Mouse (Mus musculus): ENCODE measurements around the gene Krt1.

Krt1 gene

GRCm38 (mm10) chr15:101850694-101851093, at the start of gene Krt1:
TSS of gene Krt1 (minus strand) at chr15:101850794.
- no peak for DNase-seq (ENCODE audit: low spot score in 2 of 2)

- DNase-seq (ENCODE audit: low spot score in 2 of 2): no peak
Measured at GRCm38 (mm10) chr15:101895216-101895615, 44.6 kb upstream of the Krt1 start.

GRCm38 (mm10) chr15:101892820-101893219, 42.2 kb upstream of the Krt1 start, which contains the start of gene Krt76:
TSS of gene Krt76 (minus strand) at chr15:101892920.
- no peak for DNase-seq (ENCODE audit: low spot score in 2 of 2)

- DNase-seq (ENCODE audit: low spot score in 2 of 2): no peak
Measured at GRCm38 (mm10) chr15:101879776-101880175, 29.2 kb upstream of the Krt1 start.

GRCm38 (mm10) chr15:101878041-101878440, 27.4 kb upstream of the Krt1 start:
- DNase-seq (ENCODE audit: low spot score in 2 of 2): no peak

GRCm38 (mm10) chr15:101874383-101874782, 23.8 kb upstream of the Krt1 start:
- DNase-seq (ENCODE audit: low spot score in 2 of 2): no peak

- DNase-seq (ENCODE audit: low spot score in 2 of 2): no peak
Measured at GRCm38 (mm10) chr15:101873231-101873630, 22.6 kb upstream of the Krt1 start.

GRCm38 (mm10) chr15:101869431-101869830, 18.8 kb upstream of the Krt1 start, which contains the start of gene Krt77:
TSS of gene Krt77 (minus strand) at chr15:101869705.
- DNase-seq (ENCODE audit: low spot score in 2 of 2): peak; percentile 49 to 62

- DNase-seq (ENCODE audit: low spot score in 2 of 2): no peak
Measured at GRCm38 (mm10) chr15:101866754-101867153, 16.2 kb upstream of the Krt1 start.

- DNase-seq (ENCODE audit: low spot score in 2 of 2): no peak
Measured at GRCm38 (mm10) chr15:101860421-101861130, 10.0 kb upstream of the Krt1 start.

GRCm38 (mm10) chr15:101859735-101860170, 9.2 kb upstream of the Krt1 start:
- no peak for DNase-seq (ENCODE audit: low spot score in 2 of 2)

GRCm38 (mm10) chr15:101858673-101859425, 8.3 kb upstream of the Krt1 start:
- no peak for DNase-seq (ENCODE audit: low spot score in 2 of 2)

- no peak for DNase-seq (ENCODE audit: low spot score in 2 of 2)
Measured at GRCm38 (mm10) chr15:101856696-101857095, 6.1 kb upstream of the Krt1 start.

- no peak for DNase-seq (ENCODE audit: low spot score in 2 of 2)
Measured at GRCm38 (mm10) chr15:101855732-101856131, 5.1 kb upstream of the Krt1 start.

GRCm38 (mm10) chr15:101854294-101854693, 3.7 kb upstream of the Krt1 start:
- no peak for DNase-seq (ENCODE audit: low spot score in 2 of 2)

GRCm38 (mm10) chr15:101852571-101852970, 2.0 kb upstream of the Krt1 start:
- DNase-seq (ENCODE audit: low spot score in 2 of 2): no peak

GRCm38 (mm10) chr15:101845971-101846403, 4.6 kb downstream of the Krt1 start:
- peak in 1 of 2 experiments; percentile 23 for DNase-seq (ENCODE audit: low spot score in 2 of 2)

GRCm38 (mm10) chr15:101843192-101843591, 7.4 kb downstream of the Krt1 start:
- no peak for DNase-seq (ENCODE audit: low spot score in 2 of 2)

- no peak for DNase-seq (ENCODE audit: low spot score in 2 of 2)
Measured at GRCm38 (mm10) chr15:101834784-101835328, 15.7 kb downstream of the Krt1 start.

- no peak for DNase-seq (ENCODE audit: low spot score in 2 of 2)
Measured at GRCm38 (mm10) chr15:101833131-101833530, 17.5 kb downstream of the Krt1 start.

- DNase-seq (ENCODE audit: low spot score in 2 of 2): no peak
Measured at GRCm38 (mm10) chr15:101829441-101829840, 21.2 kb downstream of the Krt1 start.

- DNase-seq (ENCODE audit: low spot score in 2 of 2): no peak
Measured at GRCm38 (mm10) chr15:101821786-101822185, 28.8 kb downstream of the Krt1 start.

- DNase-seq (ENCODE audit: low spot score in 2 of 2): no peak
Measured at GRCm38 (mm10) chr15:101817875-101818274, 32.7 kb downstream of the Krt1 start, which contains the start of gene Krt2. TSS of gene Krt2 (minus strand) at chr15:101818169.
